Mouse (Mus musculus): ENCODE results near the gene Cd27.

Cd27 gene

GRCm38 (mm10) chr6:125256222-125256966 lies 19.6 kb upstream of the Cd27 start:
- peaks cover 4% of the 10 kb centered on the region; the same call in 1 of the 2 replicates for H3K27me3 ChIP-seq (ENCODE audit: insufficient read depth, low read length)
- H3K9me3 ChIP-seq (ENCODE audit: low read length): peaks cover 17% of the 10 kb centered on the region
- TF ChIP-seq CTCF (conservative IDR thresholded peaks at IDR 0.05; ENCODE audit: low read length) (no peak), NANOG (IDR thresholded peaks at IDR 0.05; ENCODE audit: borderline replicate concordance, low read length) (no peak), POU5F1 (IDR thresholded peaks at IDR 0.05; ENCODE audit: borderline replicate concordance, low read length) (no peak)
- peaks cover 35% of the 10 kb centered on the region for H3K4me1 ChIP-seq (replicated peaks; ENCODE audit: low read depth, low read length)
- H3K36me3 ChIP-seq (ENCODE audit: insufficient read depth, low read length): no peaks in the 10 kb centered on the region
- no peak overlapping the region for H3K4me3 ChIP-seq (replicated peaks; ENCODE audit: low read length)

- peaks cover 27% of the 10 kb centered on the region for H3K4me1 ChIP-seq (replicated peaks; ENCODE audit: low read depth, low read length)
- H3K4me3 ChIP-seq (replicated peaks; ENCODE audit: low read length): no peak overlapping the region
- H3K9me3 ChIP-seq (ENCODE audit: low read length): peaks cover 25% of the 10 kb centered on the region
- TF ChIP-seq NANOG (IDR thresholded peaks at IDR 0.05; ENCODE audit: borderline replicate concordance, low read length) (no peak), CTCF (conservative IDR thresholded peaks at IDR 0.05; ENCODE audit: low read length) (no peak), POU5F1 (IDR thresholded peaks at IDR 0.05; ENCODE audit: borderline replicate concordance, low read length) (no peak)
- peaks cover 4% of the 10 kb centered on the region; the same call in 1 of the 2 replicates for H3K27me3 ChIP-seq (ENCODE audit: insufficient read depth, low read length)
- no peaks in the 10 kb centered on the region for H3K36me3 ChIP-seq (ENCODE audit: insufficient read depth, low read length)
These were observed 18.8 kb upstream of the Cd27 start for GRCm38 (mm10) chr6:125255516-125256044.

GRCm38 (mm10) chr6:125253863-125254715 lies 17.3 kb upstream of the Cd27 start:
- TF ChIP-seq NANOG (IDR thresholded peaks at IDR 0.05; ENCODE audit: borderline replicate concordance, low read length): no peak
- no peak for TF ChIP-seq CTCF (conservative IDR thresholded peaks at IDR 0.05; ENCODE audit: low read length)
- TF ChIP-seq POU5F1 (IDR thresholded peaks at IDR 0.05; ENCODE audit: borderline replicate concordance, low read length): no peak
- H3K4me1 ChIP-seq (replicated peaks; ENCODE audit: low read depth, low read length): peaks cover 17% of the 10 kb centered on the region
- no peaks in the 10 kb centered on the region for H3K36me3 ChIP-seq (ENCODE audit: insufficient read depth, low read length)
- H3K4me3 ChIP-seq (replicated peaks; ENCODE audit: low read length): no peak overlapping the region
- peaks cover 26% of the 10 kb centered on the region for H3K9me3 ChIP-seq (ENCODE audit: low read length)
- peaks cover 4% of the 10 kb centered on the region; the same call in 1 of the 2 replicates for H3K27me3 ChIP-seq (ENCODE audit: insufficient read depth, low read length)

GRCm38 (mm10) chr6:125252711-125253110 lies 15.9 kb upstream of the Cd27 start:
- H3K9me3 ChIP-seq (ENCODE audit: low read length): peaks cover 35% of the 10 kb centered on the region
- no peak for TF ChIP-seq NANOG (IDR thresholded peaks at IDR 0.05; ENCODE audit: borderline replicate concordance, low read length)
- TF ChIP-seq CTCF (conservative IDR thresholded peaks at IDR 0.05; ENCODE audit: low read length): no peak
- no peak for TF ChIP-seq POU5F1 (IDR thresholded peaks at IDR 0.05; ENCODE audit: borderline replicate concordance, low read length)
- H3K36me3 ChIP-seq (ENCODE audit: insufficient read depth, low read length): no peaks in the 10 kb centered on the region
- 0 out of 2 replicates have a peak, but pooled peaks cover 3% of the 10 kb centered on the region for H3K27me3 ChIP-seq (ENCODE audit: insufficient read depth, low read length)
- H3K4me3 ChIP-seq (replicated peaks; ENCODE audit: low read length): no peak overlapping the region
- peaks cover 16% of the 10 kb centered on the region for H3K4me1 ChIP-seq (replicated peaks; ENCODE audit: low read depth, low read length)

- TF ChIP-seq NANOG (IDR thresholded peaks at IDR 0.05; ENCODE audit: borderline replicate concordance, low read length) (no peak), POU5F1 (IDR thresholded peaks at IDR 0.05; ENCODE audit: borderline replicate concordance, low read length) (no peak), CTCF (conservative IDR thresholded peaks at IDR 0.05; ENCODE audit: low read length) (no peak)
- Histone ChIP-seq H3K4me3 (replicated peaks; ENCODE audit: low read length) (no peak overlapping the region), H3K9me3 (ENCODE audit: low read length) (peaks cover 35% of the 10 kb centered on the region), H3K36me3 (ENCODE audit: insufficient read depth, low read length) (no peaks in the 10 kb centered on the region), H3K4me1 (replicated peaks; ENCODE audit: low read depth, low read length) (peaks cover 14% of the 10 kb centered on the region), H3K27me3 (ENCODE audit: insufficient read depth, low read length) (0 out of 2 replicates have a peak, but pooled peaks cover 3% of the 10 kb centered on the region)
These were observed 15.5 kb upstream of the Cd27 start for GRCm38 (mm10) chr6:125252285-125252684.

- no peak for TF ChIP-seq CTCF (conservative IDR thresholded peaks at IDR 0.05; ENCODE audit: low read length)
- TF ChIP-seq POU5F1 (IDR thresholded peaks at IDR 0.05; ENCODE audit: borderline replicate concordance, low read length): no peak
- no peak for TF ChIP-seq NANOG (IDR thresholded peaks at IDR 0.05; ENCODE audit: borderline replicate concordance, low read length)
- no peaks in the 10 kb centered on the region for H3K36me3 ChIP-seq (ENCODE audit: insufficient read depth, low read length)
- no peak overlapping the region for H3K4me3 ChIP-seq (replicated peaks; ENCODE audit: low read length)
- no peaks in the 10 kb centered on the region for H3K4me1 ChIP-seq (replicated peaks; ENCODE audit: low read depth, low read length)
- peaks cover 8% of the 10 kb centered on the region; the same call in 1 of the 2 replicates for H3K9me3 ChIP-seq (ENCODE audit: low read length)
- H3K27me3 ChIP-seq (ENCODE audit: insufficient read depth, low read length): 0 out of 2 replicates have a peak, but pooled peaks cover 3% of the 10 kb centered on the region
These were observed 7.7 kb upstream of the Cd27 start for GRCm38 (mm10) chr6:125244551-125244950.

- no peaks in the 10 kb centered on the region for H3K27me3 ChIP-seq (ENCODE audit: insufficient read depth, low read length)
- TF ChIP-seq CTCF (conservative IDR thresholded peaks at IDR 0.05; ENCODE audit: low read length): no peak
- H3K9me3 ChIP-seq (ENCODE audit: low read length): no peaks in the 10 kb centered on the region
- H3K4me3 ChIP-seq (replicated peaks; ENCODE audit: low read length): no peak overlapping the region
- no peaks in the 10 kb centered on the region for H3K36me3 ChIP-seq (ENCODE audit: insufficient read depth, low read length)
- peaks cover 7% of the 10 kb centered on the region for H3K4me1 ChIP-seq (replicated peaks; ENCODE audit: low read depth, low read length)
These were observed 4.8 kb upstream of the Cd27 start for GRCm38 (mm10) chr6:125241566-125241965.

GRCm38 (mm10) chr6:125240617-125241016 lies 3.8 kb upstream of the Cd27 start:
- Histone ChIP-seq H3K4me3 (replicated peaks; ENCODE audit: low read length) (no peak overlapping the region), H3K9me3 (ENCODE audit: low read length) (no peaks in the 10 kb centered on the region), H3K36me3 (ENCODE audit: insufficient read depth, low read length) (no peaks in the 10 kb centered on the region), H3K4me1 (replicated peaks; ENCODE audit: low read depth, low read length) (peaks cover 16% of the 10 kb centered on the region), H3K27me3 (ENCODE audit: insufficient read depth, low read length) (no peaks in the 10 kb centered on the region)
- TF ChIP-seq NANOG (IDR thresholded peaks at IDR 0.05; ENCODE audit: borderline replicate concordance, low read length): no peak
- no peak for TF ChIP-seq CTCF (conservative IDR thresholded peaks at IDR 0.05; ENCODE audit: low read length)
- TF ChIP-seq POU5F1 (IDR thresholded peaks at IDR 0.05; ENCODE audit: borderline replicate concordance, low read length): no peak
